Mouse (Mus musculus): ENCODE measurements around the gene Ahnak. TPM values are rescaled to one million over a fixed set of nuclear protein-coding genes. Genes with fewer than 3 reads are reported as not detected.
"Not testable (repeated sequence)": the region's sequence is repeated elsewhere in the genome, so short reads cannot be mapped to it uniquely, and the experiment has no call there.

Ahnak gene
- total RNA-seq, 2 experiments from 2014 or later = 6.5 to 17.2 TPM

DNA sequence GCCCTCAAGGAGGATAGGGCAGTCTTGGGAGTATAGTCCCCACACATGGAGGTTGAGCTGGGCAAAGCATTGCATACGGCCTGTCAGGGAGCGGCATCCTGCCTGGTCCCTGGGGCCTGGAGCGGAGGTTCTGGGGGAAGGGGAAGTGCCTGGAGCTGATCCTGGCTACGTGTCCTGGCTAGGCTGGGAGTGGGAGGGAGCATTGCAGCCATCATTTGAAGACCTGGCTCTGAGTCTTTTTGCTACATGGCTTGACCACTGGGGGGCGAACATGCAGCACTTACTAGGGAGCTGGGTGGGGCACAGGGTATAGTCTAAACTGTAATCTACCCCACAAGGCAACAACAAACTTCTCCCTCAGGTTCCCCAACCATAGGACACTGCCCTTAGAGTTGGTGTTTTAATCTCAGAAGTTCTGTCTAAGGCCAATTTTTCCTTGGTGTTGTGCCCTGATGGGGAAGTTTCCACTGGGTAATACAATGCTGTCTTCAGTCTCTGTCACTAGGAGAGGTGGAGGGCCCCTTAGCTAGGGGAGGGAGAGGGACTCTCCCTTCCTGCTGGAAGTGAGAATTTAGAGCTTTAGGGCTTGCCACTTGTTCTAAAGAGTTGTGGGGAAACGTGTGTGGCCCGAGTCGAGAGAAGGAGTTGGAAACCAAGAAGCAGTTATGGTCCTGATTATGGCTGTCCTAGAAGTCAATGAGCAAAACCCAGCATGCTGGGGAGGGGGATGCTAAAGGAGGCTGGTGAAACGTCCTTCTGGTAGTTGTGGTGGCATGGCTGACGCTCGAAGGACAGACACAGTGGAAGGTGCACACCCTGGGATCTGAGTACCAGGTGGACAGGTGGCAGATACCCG is 3.9 kb downstream of the Ahnak start:
- peak; percentile 77 for ATAC-seq (replicated peaks; ENCODE audit: poor library complexity)

DNA sequence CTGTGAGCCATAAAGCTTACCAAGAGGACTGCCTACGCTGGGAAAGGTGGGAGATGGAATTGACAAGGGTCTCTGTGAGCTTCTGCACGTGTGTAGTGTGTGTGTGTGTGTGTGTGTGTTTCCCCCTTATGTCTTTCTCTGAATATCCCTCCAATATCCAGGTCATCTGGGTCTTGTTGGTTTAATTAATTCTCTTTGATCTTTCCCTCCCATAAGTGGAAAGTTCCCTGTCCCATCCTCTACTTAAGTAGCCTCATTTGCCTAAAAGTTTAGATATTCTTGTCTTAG is 4.5 kb downstream of the Ahnak start:
- no peak for ATAC-seq (replicated peaks; ENCODE audit: poor library complexity)

DNA sequence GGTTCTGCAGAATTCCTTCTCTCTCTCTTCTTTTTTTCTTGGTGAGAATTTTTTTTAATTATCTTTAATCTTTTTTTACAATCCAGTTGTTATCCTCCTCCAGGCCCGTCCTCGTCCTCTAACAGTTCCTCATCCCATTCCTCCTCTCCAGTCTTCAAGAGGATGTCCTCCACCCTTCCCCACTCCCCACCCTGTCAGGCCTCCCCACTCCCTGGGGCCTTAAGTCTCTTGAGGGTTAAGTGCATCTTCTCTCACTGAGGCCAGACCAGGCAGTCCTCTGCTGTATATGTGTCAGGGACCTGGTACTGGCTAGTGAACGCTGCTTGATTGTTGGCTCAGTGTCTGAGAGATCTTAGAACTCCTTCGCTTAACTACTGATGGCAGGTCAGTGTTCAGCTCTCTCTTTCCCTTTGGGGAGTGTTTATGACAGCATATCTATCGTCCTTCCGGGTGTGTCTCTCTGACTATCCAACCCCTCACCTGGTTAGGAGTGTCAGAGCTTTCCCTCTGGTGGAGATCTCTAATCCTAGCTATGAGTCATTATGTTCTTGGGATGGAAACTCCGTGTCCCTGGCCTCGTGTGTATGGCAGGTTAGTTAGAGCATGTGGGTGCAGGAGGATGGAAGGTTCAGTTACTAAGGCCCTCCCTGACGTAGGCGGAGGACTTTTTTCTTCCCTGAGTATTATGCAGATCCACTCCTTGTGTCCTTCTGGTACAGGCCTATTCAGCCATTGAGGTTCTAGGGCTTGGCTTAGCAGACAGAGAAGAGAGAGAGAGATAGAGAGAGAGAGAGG is 5.9 kb downstream of the Ahnak start:
- no peak for ATAC-seq (replicated peaks; ENCODE audit: poor library complexity)

DNA sequence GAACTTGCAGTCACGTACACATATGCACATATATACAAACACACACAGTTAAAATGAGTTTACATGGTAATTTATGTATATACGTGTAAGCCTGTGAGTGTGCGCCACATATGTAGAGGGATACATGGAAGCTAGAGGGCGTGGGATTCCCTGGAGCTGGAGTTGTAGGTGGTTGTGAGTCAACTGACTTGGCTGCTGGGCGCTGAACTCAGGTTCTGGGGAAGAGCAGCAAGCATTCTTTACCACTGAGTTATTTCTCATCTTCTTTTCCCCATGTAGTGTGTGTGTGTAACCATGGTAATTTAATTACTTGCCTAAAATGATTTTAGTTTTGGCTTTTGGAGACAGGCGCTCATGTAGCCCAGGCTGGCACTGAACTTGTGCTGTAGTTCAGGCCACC is 7.5 kb downstream of the Ahnak start:
- ATAC-seq (replicated peaks; ENCODE audit: poor library complexity) = no peak

DNA sequence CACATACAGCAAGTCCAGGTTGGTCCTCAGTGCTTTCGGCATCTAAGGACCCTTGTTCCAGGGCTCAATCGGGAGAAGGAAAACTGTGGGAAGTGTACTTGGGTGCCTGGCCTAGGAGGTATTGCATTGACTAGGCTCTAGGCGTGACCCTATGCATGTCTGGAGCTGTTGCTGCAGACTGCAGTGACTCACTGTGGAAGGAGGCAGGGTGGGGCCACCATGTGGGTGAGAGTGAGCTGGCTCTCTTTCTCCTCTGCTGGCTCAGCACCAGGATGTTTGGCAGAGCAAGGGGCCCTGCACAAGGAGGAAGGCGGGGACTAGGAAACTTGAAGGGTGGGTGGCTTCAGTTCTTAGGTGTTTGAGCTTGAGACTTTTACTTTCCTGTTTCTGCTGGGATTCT is 8.5 kb downstream of the Ahnak start:
- ATAC-seq (replicated peaks; ENCODE audit: poor library complexity) = peak; percentile 91

DNA sequence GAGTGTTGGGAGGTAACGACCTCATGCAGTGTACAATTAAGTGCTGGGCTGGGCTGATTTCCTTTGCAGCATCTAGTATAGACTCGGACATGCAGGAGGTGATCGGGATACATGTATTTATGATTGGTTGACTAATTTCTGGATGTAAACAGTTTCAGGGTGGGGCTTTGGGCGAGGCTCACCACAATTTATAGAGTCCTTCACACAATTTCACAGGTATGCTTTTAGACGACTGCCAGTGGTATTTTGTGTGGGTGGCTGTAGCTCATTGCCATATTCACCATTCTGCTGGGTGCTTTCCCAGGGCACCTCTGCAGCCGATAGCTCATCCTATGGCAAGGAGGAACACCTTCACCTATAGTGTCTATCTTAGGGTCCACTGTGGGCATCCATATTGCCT is 9.5 kb downstream of the Ahnak start:
- ATAC-seq (replicated peaks; ENCODE audit: poor library complexity) = no peak

DNA sequence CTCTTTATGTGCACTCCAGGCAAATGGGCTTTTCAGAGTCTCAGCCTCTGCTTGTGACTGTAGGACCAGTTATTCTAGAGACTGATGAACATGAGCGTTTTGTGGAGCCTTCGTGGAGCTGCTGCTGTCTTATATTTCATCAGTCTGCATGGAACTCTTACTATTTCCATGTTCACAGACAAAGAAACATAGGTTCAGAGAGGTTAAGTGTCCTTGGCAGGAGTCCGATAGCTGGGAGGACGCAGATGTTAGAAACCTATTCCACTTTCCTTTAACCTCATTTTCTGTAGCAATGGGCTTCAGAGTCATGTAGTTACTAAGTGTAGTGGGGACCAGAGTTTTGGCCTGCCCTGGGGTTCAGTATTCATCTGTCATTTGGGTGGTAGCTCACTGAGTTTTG is 10.1 kb downstream of the Ahnak start:
- ATAC-seq (replicated peaks; ENCODE audit: poor library complexity) = no peak

DNA sequence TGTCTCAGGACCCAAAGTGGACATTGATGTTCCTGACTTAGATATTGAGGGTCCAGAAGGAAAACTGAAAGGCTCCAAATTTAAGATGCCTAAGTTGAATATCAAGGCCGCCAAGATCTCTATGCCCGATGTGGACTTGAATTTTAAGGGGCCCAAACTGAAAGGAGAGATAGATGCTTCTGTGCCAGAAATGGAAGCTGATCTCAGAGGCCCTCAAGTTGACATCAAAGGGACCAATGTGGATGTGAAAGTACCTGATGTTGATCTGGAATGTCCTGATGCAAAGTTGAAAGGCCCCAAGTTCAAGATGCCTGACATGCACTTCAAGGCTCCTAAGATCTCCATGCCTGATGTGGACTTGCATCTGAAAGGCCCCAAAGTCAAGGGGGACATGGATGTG is 17.8 kb downstream of the Ahnak start:
- not testable (repeated sequence) for ATAC-seq (replicated peaks; ENCODE audit: poor library complexity)

DNA sequence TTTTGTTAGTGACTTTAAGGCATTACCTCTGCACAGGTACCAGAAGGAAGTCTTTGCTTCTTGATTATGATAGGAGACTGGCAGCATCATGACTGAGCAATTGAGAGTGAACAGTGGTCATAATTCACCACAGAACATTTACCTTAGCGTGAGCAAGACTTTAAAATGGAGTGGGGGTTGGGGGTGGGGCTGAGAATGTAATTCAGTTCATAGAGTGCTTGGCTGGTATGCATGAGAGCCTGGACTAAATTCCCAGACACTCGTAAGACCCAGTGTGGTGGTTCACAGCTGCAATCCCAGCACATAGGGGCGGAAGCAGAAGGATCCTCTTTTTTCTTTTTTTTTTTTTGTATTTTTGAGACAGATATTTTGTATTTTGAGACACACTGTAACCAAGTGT is 30.2 kb downstream of the Ahnak start:
- ATAC-seq (replicated peaks; ENCODE audit: poor library complexity) = no peak

DNA sequence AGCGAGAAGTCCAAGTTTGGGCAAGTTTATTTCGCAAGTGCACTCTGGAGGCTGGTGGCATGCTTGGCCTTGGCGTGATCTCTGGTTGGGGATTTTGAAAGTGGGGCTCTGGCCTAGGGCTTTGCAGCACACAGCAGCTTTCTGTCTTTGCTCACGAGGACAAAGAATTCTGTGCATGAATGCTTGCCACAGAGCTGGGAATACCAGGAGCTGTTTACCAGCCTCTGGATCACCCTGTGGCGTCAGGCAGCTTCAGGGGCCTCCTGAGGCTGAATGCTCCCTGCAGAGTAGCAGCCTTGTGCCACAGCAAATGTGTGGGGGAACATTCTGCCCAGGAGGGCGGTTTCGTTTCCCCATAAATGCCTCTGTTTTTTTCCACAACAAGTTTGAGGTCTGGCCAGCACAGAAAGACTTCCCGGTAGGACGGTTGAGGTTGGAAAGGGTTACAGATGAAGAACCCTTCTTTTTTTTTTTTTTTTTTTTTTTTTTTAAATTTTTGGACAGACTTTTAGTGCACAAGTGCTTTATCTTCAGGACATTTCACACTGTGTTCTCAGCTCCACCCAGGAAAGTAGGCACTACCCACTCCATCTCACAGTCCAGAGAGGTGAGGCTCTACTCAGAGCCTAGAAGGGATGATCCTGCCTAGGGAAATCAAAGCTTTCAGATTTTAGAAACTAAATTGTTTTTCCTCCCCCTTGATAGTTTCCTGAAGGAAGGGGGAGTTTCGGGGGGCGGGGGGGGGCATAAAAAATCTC is 34.1 kb downstream of the Ahnak start:
- ATAC-seq (replicated peaks; ENCODE audit: poor library complexity) = peak; percentile 89

DNA sequence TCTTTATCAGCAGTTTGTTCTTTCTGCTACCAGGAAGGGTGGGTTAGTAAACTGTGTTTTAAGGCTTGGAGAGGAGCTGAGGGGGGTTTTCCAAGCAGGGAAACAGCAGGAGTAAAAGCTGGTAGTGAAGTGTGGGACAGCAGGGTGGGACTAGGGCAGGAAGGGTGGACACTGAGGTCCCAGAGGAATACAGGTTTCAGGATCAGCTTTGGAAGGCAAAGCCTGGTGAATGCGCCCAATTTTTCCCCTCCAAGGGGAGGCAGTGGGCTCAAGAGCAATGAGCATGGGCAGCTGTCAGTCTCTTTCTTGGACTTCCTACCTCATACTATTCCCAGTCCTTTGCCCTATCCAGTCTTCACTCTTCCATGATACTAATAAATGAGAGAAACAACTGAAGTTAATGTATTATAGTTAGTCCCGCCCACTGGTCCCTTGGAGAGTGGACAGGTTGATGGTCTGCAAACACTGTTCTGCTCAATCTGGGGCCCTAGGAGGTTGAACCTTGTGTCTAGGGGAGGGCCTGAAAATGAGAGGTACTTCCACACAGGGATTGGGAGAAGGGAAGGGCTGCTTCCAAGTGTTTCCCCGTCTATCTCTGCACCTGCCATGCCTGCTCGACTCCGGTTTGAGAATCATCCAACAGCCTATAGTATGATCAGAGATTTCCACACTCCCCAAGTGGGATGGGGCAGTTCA is 36.6 kb downstream of the Ahnak start:
- no peak for ATAC-seq (replicated peaks; ENCODE audit: poor library complexity)

DNA sequence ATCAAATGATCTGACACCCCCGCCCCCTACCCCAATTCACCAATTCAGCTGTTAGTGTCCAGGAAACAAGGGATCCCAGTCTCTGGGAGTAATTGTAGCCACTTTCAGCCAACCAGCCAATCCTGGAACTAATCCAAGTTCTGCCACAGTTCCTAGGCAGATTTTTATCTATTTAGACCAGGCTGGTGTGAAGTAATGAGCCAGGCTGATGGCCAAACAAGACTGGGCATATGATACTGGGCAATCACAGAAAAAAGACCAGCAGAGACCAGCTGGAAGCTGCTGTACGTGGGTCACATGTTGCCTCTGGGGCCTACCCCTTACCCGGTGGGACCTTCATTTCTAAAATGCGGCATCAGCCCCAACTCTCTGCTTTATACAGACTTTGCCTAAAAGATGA is 37.5 kb downstream of the Ahnak start:
- no peak for ATAC-seq (replicated peaks; ENCODE audit: poor library complexity)

DNA sequence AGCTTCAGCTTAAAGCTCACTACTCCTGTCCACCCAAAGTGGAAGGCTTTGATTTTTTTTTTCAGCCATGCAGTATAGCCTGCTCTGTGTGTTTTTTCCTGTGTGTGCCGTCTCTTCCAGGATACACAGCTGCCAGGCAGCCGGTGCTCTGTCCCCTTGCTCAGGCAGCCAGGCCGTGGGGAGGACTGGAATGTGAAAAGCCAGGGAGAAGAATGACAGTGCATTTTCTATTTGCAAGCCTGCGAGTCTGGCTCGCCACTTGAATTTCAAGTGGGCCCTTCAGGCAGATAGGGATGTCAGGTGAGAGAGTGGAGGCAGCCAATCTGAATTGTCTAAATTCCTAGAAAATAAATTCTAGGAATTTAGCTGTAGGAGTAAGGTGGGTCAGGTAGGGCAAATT is 38.7 kb downstream of the Ahnak start:
- no peak for ATAC-seq (replicated peaks; ENCODE audit: poor library complexity)

DNA sequence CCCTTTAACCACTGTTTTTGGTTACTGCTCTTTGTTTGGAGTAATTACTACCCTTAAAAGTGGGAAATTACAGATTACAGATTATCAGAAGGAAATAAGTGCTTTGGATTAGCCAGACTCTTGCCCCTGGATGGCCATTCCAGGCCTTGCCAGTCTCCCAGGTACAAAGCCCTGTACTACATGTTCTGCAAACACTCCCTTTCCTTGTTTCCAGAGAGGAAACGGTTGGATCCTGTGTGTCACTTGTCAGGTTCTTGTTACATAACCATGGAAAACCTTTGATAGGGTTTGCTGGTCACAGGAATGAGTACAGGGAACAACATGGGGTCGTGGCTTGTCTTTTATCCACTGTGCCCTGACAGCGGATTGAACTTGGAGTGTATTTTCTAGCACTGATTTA is 39.3 kb downstream of the Ahnak start:
- no peak for ATAC-seq (replicated peaks; ENCODE audit: poor library complexity)

DNA sequence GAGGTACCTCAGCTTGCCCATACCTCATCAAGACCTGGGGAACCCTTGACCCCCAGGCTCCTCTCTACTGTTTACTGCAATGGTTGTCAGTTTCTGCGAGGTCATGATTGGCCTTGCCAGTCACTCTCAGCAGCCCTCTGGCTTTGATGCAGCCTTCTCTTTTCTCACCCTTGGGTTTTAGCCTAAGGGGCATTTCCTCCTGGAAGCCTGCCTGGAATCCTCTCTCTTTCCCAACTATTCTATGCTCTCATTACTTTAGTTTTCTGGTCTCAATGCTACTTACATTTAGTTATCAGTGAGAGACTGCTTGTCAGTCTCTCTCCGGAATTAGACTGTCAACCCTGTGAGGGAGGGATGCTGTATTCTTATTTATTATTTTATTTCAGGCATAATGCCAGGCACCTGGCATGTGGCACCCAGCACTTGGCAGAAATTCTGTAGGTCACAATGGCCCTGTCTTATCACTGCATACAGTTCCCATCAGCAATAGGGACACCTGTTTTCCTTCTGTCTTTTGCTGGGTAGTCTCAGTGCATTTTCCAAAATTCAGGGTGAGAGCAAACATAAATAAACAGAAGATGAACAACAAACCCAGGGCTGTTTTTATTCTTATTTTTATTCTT is 40.7 kb downstream of the Ahnak start:
- no peak for ATAC-seq (replicated peaks; ENCODE audit: poor library complexity)

DNA sequence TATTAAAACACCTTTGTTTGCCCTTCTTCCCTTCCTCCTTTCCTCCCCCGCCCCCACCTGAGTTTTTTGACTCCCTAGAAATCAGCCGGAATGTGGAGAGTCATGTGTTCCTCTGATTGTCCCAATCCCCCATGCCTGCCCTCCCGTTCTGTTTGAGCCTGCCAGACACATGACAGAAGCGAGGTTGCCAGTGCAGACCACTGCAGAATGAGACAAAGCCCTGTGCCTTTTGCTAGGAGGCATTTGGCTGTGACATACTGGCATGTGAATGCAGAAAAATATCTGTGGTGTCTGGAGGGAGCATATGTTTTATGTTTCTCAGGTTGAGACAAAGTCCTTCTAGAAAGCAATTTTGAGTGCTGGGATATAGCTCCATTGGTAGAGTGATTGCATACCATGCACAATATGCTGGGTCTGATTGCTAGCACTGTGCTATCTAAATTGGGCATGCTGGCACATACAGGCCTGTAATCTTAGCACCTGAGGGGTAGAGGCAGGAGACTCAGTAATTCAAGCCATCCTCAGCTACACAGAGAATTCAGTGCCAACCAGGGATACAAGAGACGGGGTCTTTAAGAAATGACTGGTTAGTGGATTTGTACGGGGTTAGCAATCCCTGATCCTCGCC is 43.5 kb downstream of the Ahnak start:
- ATAC-seq (replicated peaks; ENCODE audit: poor library complexity) = no peak

DNA sequence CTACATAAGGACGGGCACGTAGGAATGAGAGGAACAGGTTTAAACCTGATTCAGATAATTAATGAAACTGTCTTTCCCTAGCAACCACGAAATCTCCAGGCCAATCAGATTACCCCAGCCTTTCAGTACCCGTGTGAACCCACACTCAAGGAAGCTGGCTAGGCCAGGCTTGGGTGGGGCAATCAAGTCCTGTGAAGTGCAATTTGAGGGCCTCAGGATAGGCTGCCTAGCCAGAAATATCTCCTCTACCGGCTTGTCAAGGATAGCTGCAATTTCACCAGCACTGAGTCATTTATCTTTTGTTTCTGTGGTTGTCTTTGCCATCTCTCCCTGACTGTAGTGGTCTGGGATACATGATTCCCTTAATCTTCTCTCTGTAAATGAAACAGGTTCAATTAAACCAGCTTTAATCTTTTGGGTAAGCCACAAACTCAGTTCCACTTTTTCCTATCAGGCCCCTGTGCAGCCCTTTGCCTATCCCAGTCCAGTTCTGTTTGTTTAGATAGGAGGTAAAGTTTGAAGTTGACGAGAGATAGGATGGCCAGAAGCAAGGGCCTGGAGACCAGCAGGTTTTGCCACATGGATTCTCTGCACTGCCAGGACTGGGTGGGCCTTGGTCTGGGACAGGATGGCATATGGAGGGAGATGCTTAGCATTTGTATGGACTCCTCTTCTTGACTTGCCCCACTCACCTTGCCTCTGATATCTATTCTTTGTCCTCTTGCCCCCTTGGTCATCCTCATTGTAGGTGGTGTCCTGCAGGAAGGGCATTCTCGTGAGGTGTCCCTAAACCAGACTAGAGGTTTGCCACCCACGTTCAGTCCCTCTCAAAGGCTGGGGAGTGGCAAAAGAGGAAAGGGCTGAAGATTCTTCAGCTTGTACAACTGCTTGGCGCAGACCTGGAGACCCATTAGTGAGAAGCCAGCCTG is 44.6 kb downstream of the Ahnak start:
- ATAC-seq (replicated peaks; ENCODE audit: poor library complexity) = peak; percentile 84

DNA sequence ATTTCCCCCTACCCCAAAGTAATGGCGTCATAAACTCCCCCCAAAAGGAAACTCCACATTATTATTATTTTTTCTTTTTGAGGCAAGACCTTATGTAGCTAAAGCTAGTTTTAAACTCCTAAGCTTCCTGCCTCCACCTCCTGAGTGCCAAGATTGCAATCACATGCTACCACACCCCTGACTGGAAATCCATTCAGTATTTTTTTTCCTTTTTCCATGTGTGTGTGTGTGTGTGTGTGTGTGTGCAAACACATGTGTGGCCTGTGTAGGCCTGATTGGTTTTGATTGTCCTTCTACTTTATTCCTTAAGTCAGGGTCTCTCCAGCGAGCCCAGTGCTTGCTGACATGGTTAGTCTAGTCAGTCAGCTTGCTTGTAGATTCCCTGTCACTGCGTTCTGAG is 45.4 kb downstream of the Ahnak start:
- no peak for ATAC-seq (replicated peaks; ENCODE audit: poor library complexity)

DNA sequence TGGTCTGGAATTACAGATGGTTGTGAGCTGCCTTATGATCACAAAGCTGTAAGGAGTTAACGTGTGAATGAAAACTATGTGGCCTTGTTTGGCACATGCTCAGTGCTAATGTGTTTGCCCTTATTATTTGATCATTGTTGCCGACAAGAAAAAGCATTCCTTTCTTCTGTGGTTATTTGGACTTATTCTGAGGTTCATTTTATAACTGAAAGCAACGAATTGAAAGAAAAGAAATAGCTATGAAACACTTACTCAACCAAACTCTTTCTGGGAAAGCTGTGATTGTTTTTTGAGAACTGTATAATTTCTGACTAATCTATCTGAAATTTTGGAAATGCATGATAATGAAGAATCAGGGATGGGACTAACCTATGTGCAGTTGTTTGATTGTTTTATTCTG is 46.0 kb downstream of the Ahnak start:
- ATAC-seq (replicated peaks; ENCODE audit: poor library complexity) = no peak

All from megakaryocyte progenitor cell, adult 5-6 weeks (primary cell).